Mouse (Mus musculus): ENCODE measurements around the gene Enc1. TPM values are rescaled to one million over a fixed set of nuclear protein-coding genes. Genes with fewer than 3 reads are reported as not detected.
A peak's percentile ranks its signal among the peaks of the same experiment; 100 is the strongest.

Gene Enc1
- total RNA-seq, 1 experiment: 73.6 TPM

GRCm38 (mm10) chr13:97205052-97205701, 35.7 kb upstream of the Enc1 start:
- Histone ChIP-seq H3K4me3 (ENCODE audit: insufficient read depth in 1 of 2, low read depth in 1 of 2, low read length in 2 of 2, poor library complexity in 1 of 2, severe bottlenecking in 1 of 2) (peak overlapping the region in 1 of 2 experiments; percentile 65; a peak in 2 of 4 replicates), H3K9me3 (ENCODE audit: control insufficient read depth, insufficient read depth, low read depth, low read length) (no peaks in the 10 kb centered on the region), H3K36me3 (ENCODE audit: control insufficient read depth, insufficient read depth, low read length, poor library complexity, severe bottlenecking) (no peaks in the 10 kb centered on the region), H3K9ac (ENCODE audit: insufficient read depth, low read depth, low read length, poor library complexity, severe bottlenecking) (no peak overlapping the region), H3K4me1 (ENCODE audit: control insufficient read depth in 2 of 2, insufficient read depth in 2 of 2, low read length in 2 of 2, poor library complexity in 1 of 2) (peaks cover 8 to 9% of the 10 kb centered on the region in 2 experiments; a peak in 3 of 4 replicates), H3K27ac (ENCODE audit: insufficient read depth, low read depth, low read length, poor library complexity, severe bottlenecking) (no peak overlapping the region)
- DNase-seq (ENCODE audit: low read depth, low spot score): peak; percentile 83
- peak; percentile 91 for TF ChIP-seq HCFC1 (IDR thresholded peaks at IDR 0.05; ENCODE audit: borderline replicate concordance, insufficient read depth, low read length)
- no peak for TF ChIP-seq ZNF384 (IDR thresholded peaks at IDR 0.05; ENCODE audit: low read depth, low read length)
- TF ChIP-seq MAFK (IDR thresholded peaks at IDR 0.05; ENCODE audit: insufficient read depth, low read depth, low read length): 0 out of 2 replicates have a peak, but pooled peaks have one; percentile 29
- peak; percentile 2; the same call in 1 of the 2 replicates for TF ChIP-seq ZC3H11A (IDR thresholded peaks at IDR 0.05; ENCODE audit: borderline replicate concordance, low read depth, low read length)
- in situ Hi-C loops (cut with MboI; ENCODE audit: low sequenced_read_pairs in 2 of 2, unreplicated experiment in 2 of 2): no loop called here

- H3K9me3 ChIP-seq (ENCODE audit: control insufficient read depth, insufficient read depth, low read depth, low read length): no peaks in the 10 kb centered on the region
- in situ Hi-C loops (cut with MboI; ENCODE audit: low sequenced_read_pairs in 2 of 2, unreplicated experiment in 2 of 2): no loop called here
- DNase-seq (ENCODE audit: low read depth, low spot score): no peak
- no peaks in the 10 kb centered on the region for H3K36me3 ChIP-seq (ENCODE audit: control insufficient read depth, insufficient read depth, low read length, poor library complexity, severe bottlenecking)
- H3K4me1 ChIP-seq (ENCODE audit: control insufficient read depth in 2 of 2, insufficient read depth in 2 of 2, low read length in 2 of 2, poor library complexity in 1 of 2): peaks cover 4 to 9% of the 10 kb centered on the region in 2 experiments; a peak in 2 of 4 replicates
- no peak overlapping the region for H3K9ac ChIP-seq (ENCODE audit: insufficient read depth, low read depth, low read length, poor library complexity, severe bottlenecking)
- no peak for TF ChIP-seq ZNF384 (IDR thresholded peaks at IDR 0.05; ENCODE audit: low read depth, low read length)
- TF ChIP-seq CHD2 (IDR thresholded peaks at IDR 0.05; ENCODE audit: low read depth, low read length): no peak
- TF ChIP-seq ZC3H11A (IDR thresholded peaks at IDR 0.05; ENCODE audit: borderline replicate concordance, low read depth, low read length): no peak
- TF ChIP-seq HCFC1 (IDR thresholded peaks at IDR 0.05; ENCODE audit: borderline replicate concordance, insufficient read depth, low read length): no peak
- TF ChIP-seq MAFK (IDR thresholded peaks at IDR 0.05; ENCODE audit: insufficient read depth, low read depth, low read length): no peak
- no peak overlapping the region for H3K27ac ChIP-seq (ENCODE audit: insufficient read depth, low read depth, low read length, poor library complexity, severe bottlenecking)
- no peak overlapping the region for H3K4me3 ChIP-seq (ENCODE audit: insufficient read depth in 1 of 2, low read depth in 1 of 2, low read length in 2 of 2, poor library complexity in 1 of 2, severe bottlenecking in 1 of 2)
Measured at GRCm38 (mm10) chr13:97206046-97206445, 34.9 kb upstream of the Enc1 start.

GRCm38 (mm10) chr13:97207472-97208111, 33.3 kb upstream of the Enc1 start:
- Histone ChIP-seq H3K27ac (ENCODE audit: insufficient read depth, low read depth, low read length, poor library complexity, severe bottlenecking) (peak overlapping the region; percentile 67), H3K4me3 (ENCODE audit: insufficient read depth in 1 of 2, low read depth in 1 of 2, low read length in 2 of 2, poor library complexity in 1 of 2, severe bottlenecking in 1 of 2) (peak overlapping the region in 1 of 2 experiments; percentile 37; a peak in 1 of 4 replicates), H3K9ac (ENCODE audit: insufficient read depth, low read depth, low read length, poor library complexity, severe bottlenecking) (0 out of 2 replicates have a peak overlapping the region, but pooled peaks have one; percentile 23), H3K4me1 (ENCODE audit: control insufficient read depth in 2 of 2, insufficient read depth in 2 of 2, low read length in 2 of 2, poor library complexity in 1 of 2) (peaks cover 4 to 9% of the 10 kb centered on the region in 2 experiments; a peak in 2 of 4 replicates), H3K36me3 (ENCODE audit: control insufficient read depth, insufficient read depth, low read length, poor library complexity, severe bottlenecking) (no peaks in the 10 kb centered on the region), H3K9me3 (ENCODE audit: control insufficient read depth, insufficient read depth, low read depth, low read length) (no peaks in the 10 kb centered on the region)
- in situ Hi-C loops (cut with MboI; ENCODE audit: low sequenced_read_pairs in 2 of 2, unreplicated experiment in 2 of 2): no loop called here
- DNase-seq (ENCODE audit: low read depth, low spot score): no peak
- no peak for TF ChIP-seq ZC3H11A (IDR thresholded peaks at IDR 0.05; ENCODE audit: borderline replicate concordance, low read depth, low read length)
- no peak for TF ChIP-seq MAFK (IDR thresholded peaks at IDR 0.05; ENCODE audit: insufficient read depth, low read depth, low read length)
- TF ChIP-seq ZNF384 (IDR thresholded peaks at IDR 0.05; ENCODE audit: low read depth, low read length): no peak
- no peak for TF ChIP-seq CHD2 (IDR thresholded peaks at IDR 0.05; ENCODE audit: low read depth, low read length)
- TF ChIP-seq HCFC1 (IDR thresholded peaks at IDR 0.05; ENCODE audit: borderline replicate concordance, insufficient read depth, low read length): no peak

DNA sequence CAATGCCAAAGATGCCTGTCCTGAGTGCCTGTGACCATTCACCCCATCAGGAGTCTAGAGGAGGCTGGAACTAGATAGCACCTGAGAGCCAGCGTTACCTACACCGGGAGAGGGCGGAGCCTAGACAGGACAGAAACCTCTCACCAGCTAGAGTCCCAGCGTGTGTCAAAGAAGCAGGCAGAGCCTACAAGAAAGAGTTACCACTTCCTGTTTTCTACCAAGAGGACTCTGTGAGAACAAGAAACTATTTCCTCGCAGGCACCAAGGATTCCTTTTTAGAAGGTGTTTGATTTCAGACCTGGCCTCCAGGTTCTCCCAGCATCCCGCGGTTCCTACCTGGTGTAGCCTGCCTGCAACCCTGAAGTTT, 32.8 kb upstream of the Enc1 start:
- Histone ChIP-seq H3K9me3 (ENCODE audit: control insufficient read depth, insufficient read depth, low read depth, low read length) (no peaks in the 10 kb centered on the region), H3K27ac (ENCODE audit: insufficient read depth, low read depth, low read length, poor library complexity, severe bottlenecking) (peak overlapping the region; percentile 67), H3K4me3 (ENCODE audit: insufficient read depth in 1 of 2, low read depth in 1 of 2, low read length in 2 of 2, poor library complexity in 1 of 2, severe bottlenecking in 1 of 2) (peak overlapping the region in 1 of 2 experiments; percentile 37; a peak in 2 of 4 replicates), H3K36me3 (ENCODE audit: control insufficient read depth, insufficient read depth, low read length, poor library complexity, severe bottlenecking) (no peaks in the 10 kb centered on the region), H3K4me1 (ENCODE audit: control insufficient read depth in 2 of 2, insufficient read depth in 2 of 2, low read length in 2 of 2, poor library complexity in 1 of 2) (peaks cover 4 to 9% of the 10 kb centered on the region in 2 experiments; a peak in 2 of 4 replicates), H3K9ac (ENCODE audit: insufficient read depth, low read depth, low read length, poor library complexity, severe bottlenecking) (no peak overlapping the region)
- in situ Hi-C loops (cut with MboI; ENCODE audit: low sequenced_read_pairs in 2 of 2, unreplicated experiment in 2 of 2): no loop called here
- no peak for TF ChIP-seq MAFK (IDR thresholded peaks at IDR 0.05; ENCODE audit: insufficient read depth, low read depth, low read length)
- TF ChIP-seq ZC3H11A (IDR thresholded peaks at IDR 0.05; ENCODE audit: borderline replicate concordance, low read depth, low read length): no peak
- TF ChIP-seq HCFC1 (IDR thresholded peaks at IDR 0.05; ENCODE audit: borderline replicate concordance, insufficient read depth, low read length): no peak
- no peak for TF ChIP-seq CHD2 (IDR thresholded peaks at IDR 0.05; ENCODE audit: low read depth, low read length)
- no peak for TF ChIP-seq ZNF384 (IDR thresholded peaks at IDR 0.05; ENCODE audit: low read depth, low read length)
- no peak for DNase-seq (ENCODE audit: low read depth, low spot score)

Data from ES-E14 (cell line).